12 mouse cellular contexts compared by ENCODE assay signal in genomic region chr1:24073386-24074248, GRCm38 (mm10).
"Had no signal": no experiment of that assay in that cellular context is flagged by ENCODE, and none has a peak within 500 bp of the region (broad histone marks: within the 10 kb centered on the region; RNA-seq: fewer than 3 reads in every experiment).

No protein-coding gene starts in this region.

- H3K4me3 ChIP-seq: limb, embryonic 15.5 days; liver, embryonic 12.5 days; midbrain, embryonic 10.5 days; neural tube, embryonic 15.5 days had no signal

- H3K4me2 ChIP-seq: limb, embryonic 15.5 days; liver, embryonic 12.5 days; lung, embryonic 14.5 days; neural tube, embryonic 15.5 days had no signal

- H3K4me1 ChIP-seq: limb, embryonic 15.5 days; liver, embryonic 12.5 days; midbrain, embryonic 10.5 days; neural tube, embryonic 15.5 days had no signal

- H3K27me3 ChIP-seq: limb, embryonic 15.5 days; liver, embryonic 12.5 days; neural tube, embryonic 15.5 days had no signal

- H3K27ac ChIP-seq: limb, embryonic 15.5 days; liver, embryonic 12.5 days; midbrain, embryonic 10.5 days; neural tube, embryonic 15.5 days had no signal

- H3K9me3 ChIP-seq: limb, embryonic 15.5 days; liver, embryonic 12.5 days; midbrain, embryonic 10.5 days; neural tube, embryonic 15.5 days had no signal

- DNase-seq: kidney, postnatal 10 days; lung, postnatal 10 days; lung, postnatal 4 days; right cerebral cortex, postnatal 4 days; spleen, adult 18-20 months; thymus, adult 18-20 months; thymus, postnatal 25 days had no signal

- ATAC-seq: liver, embryonic 12.5 days had no signal

- H3K9ac ChIP-seq: limb, embryonic 15.5 days; liver, embryonic 12.5 days; lung, embryonic 14.5 days; neural tube, embryonic 15.5 days had no signal
